Mouse (Mus musculus) limb, embryonic 14.5 days (tissue): ENCODE results near the gene Tmem108. TPM values are rescaled to one million over a fixed set of nuclear protein-coding genes. Genes with fewer than 3 reads are reported as not detected.
"Not testable (repeated sequence)": the region's sequence is repeated elsewhere in the genome, so short reads cannot be mapped to it uniquely, and the experiment has no call there.

Source experiments
- ATAC-seq: fragments of 200-750 bp; cut with Nextera tagmentation; 2 replicates; pipeline ENCODE4 v1.8.0; 2017; ENCODE audit warnings: low read depth, moderate number of reproducible peaks, moderate TSS enrichment; ENCODE audit not compliant: low FRiP score
- DNase-seq: peaks from one replicate; pipeline ENCODE4 v3.0.0-alpha.2; 2015; ENCODE audit warnings: low spot score
- H3K27ac ChIP-seq: fragments of 300-500 bp; sonication (generic); replicated peaks from 2 replicates; pipeline ENCODE4 v1.5.1; 2014; ENCODE audit warnings: low read depth, mild to moderate bottlenecking, low read length, moderate library complexity, mixed read lengths
- H3K27me3 ChIP-seq: fragments of 300-500 bp; sonication (generic); 2 replicates; pipeline ENCODE4 v1.6.1; 2014; ENCODE audit warnings: low read length, mixed read lengths; ENCODE audit not compliant: control insufficient read depth, insufficient read depth
- H3K36me3 ChIP-seq: fragments of 300-500 bp; sonication (generic); 2 replicates; pipeline ENCODE4 v1.6.1; 2014; ENCODE audit warnings: mild to moderate bottlenecking, low read length, moderate library complexity, mixed read lengths; ENCODE audit not compliant: control insufficient read depth, insufficient read depth
- H3K4me1 ChIP-seq: fragments of 300-500 bp; sonication (generic); 2 replicates; pipeline ENCODE4 v1.6.1; 2014; ENCODE audit warnings: antibody characterized with exemption, low read length, mixed read lengths; ENCODE audit not compliant: control insufficient read depth, insufficient read depth
- H3K4me2 ChIP-seq: fragments of 300-500 bp; sonication (generic); replicated peaks from 2 replicates; pipeline ENCODE4 v1.6.1; 2014; ENCODE audit warnings: low read depth, mild to moderate bottlenecking, low read length, moderate library complexity; ENCODE audit not compliant: severe bottlenecking
- H3K4me3 ChIP-seq: fragments of 300-500 bp; sonication (generic); replicated peaks from 2 replicates; pipeline ENCODE4 v1.5.1; 2014; ENCODE audit warnings: low read length
- H3K9ac ChIP-seq: fragments of 300-500 bp; sonication (generic); 2 replicates; pipeline ENCODE4 v1.6.1; 2014; ENCODE audit warnings: mild to moderate bottlenecking, low read depth, low read length, moderate library complexity; ENCODE audit not compliant: severe bottlenecking
- H3K9me3 ChIP-seq: fragments of 300-500 bp; sonication (generic); 2 replicates; pipeline ENCODE4 v1.6.1; 2016; ENCODE audit warnings: low read length; ENCODE audit not compliant: control insufficient read depth
- POLR2A ChIP-seq: fragments of 200-500 bp; IDR thresholded peaks from 2 replicates; pipeline ENCODE4 v1.8.0; 2012; ENCODE audit warnings: inconsistent platforms, mild to moderate bottlenecking, moderate library complexity, borderline replicate concordance; ENCODE audit not compliant: insufficient read depth, insufficient read length; ENCODE audit errors: extremely low read depth
- WGBS: fragments of 180-500 bp; shearing (Covaris S2); extraction: QIAGEN DNeasy Blood & Tissue Kit; methylation state at CpG from one replicate; pipeline ENCODE4 v1.1.7; 2014; 5-methylcytosine and 5-hydroxymethylcytosine counted together
- polyA plus RNA-seq, 2 experiments: library from polyadenylated mRNA; depleted of rRNA in 1 of 2; stranded (reverse) in 1 of 2; unstranded in 1 of 2; fragments of >200 nt; fragmentation: Nextera tagmentation in 1 of 2; extraction: Ambion mirVana in 1 of 2; gene quantifications; 2 replicates each; pipeline versions ENCODE4 v1.2.1 to v1.2.3; 2012 to 2014

Tmem108 gene
- polyA plus RNA-seq, 2 experiments = 8.9 to 14.8 TPM

DNA sequence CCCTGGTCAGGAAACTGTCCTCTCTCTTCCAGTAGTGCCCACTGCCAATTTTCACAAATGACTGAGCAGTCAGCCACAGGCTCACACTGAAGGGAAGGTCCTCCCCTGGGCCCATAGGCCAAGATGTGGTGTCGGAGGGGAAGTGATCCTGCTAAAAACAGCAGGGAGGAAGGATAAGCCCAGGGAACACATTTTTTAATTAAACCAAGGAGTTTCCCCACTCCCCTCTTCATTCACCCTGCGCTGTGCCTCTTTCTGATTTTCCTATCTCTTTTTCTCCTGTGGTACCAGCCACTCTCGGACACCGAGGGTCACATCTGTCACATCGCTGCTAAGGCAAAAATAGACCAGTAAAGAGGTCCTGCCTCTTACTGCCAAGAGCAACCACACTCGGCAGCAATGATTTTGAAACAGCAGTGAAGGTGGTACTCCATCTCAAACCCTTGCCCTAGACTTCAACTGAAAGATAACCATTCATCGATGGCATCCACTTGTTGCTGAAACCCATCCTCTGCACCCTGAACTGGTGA, 83.0 kb downstream of the Tmem108 start:
- 68% methylated on average over 7 of the region's 7 CpGs for WGBS
- no peak overlapping the region for H3K27ac ChIP-seq
- H3K27me3 ChIP-seq = no peaks in the 10 kb centered on the region
- H3K4me1 ChIP-seq = peaks cover 10% of the 10 kb centered on the region
- H3K4me2 ChIP-seq = no peak overlapping the region
- H3K36me3 ChIP-seq = no peaks in the 10 kb centered on the region
- DNase-seq (no peak), ATAC-seq (no peak)
- no peaks in the 10 kb centered on the region for H3K9me3 ChIP-seq
- TF ChIP-seq POLR2A = no peak
- no peak overlapping the region for H3K4me3 ChIP-seq
- no peak overlapping the region for H3K9ac ChIP-seq

DNA sequence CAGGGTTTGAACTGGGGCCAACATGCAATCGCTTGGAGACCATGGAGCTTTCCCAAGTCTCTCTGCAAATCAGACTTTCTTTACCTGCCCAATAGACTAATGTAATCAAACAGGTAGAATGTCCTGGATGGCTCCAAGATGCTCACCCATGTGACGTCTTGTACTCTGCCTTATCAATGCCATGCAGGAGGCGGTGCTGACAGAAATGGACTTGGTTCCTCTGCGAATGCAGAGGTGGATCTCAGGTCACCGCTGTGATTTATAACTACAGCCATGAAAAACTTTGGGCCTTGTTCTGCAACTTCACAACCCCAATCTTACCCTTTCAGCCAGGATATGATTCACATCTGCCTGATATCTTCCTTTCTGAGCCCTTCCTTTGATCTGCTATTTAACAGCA, 83.8 kb downstream of the Tmem108 start:
- no peaks in the 10 kb centered on the region for H3K9me3 ChIP-seq

GRCm38 (mm10) chr9:103675721-103676480, 85.7 kb downstream of the Tmem108 start:
- WGBS = 84% methylated on average over 13 of the region's 13 CpGs
- H3K36me3 ChIP-seq = no peaks in the 10 kb centered on the region
- no peak for TF ChIP-seq POLR2A
- no peak overlapping the region for H3K4me3 ChIP-seq
- H3K9ac ChIP-seq = no peak overlapping the region
- DNase-seq (no peak), ATAC-seq (no peak)
- no peak overlapping the region for H3K4me2 ChIP-seq
- no peaks in the 10 kb centered on the region for H3K9me3 ChIP-seq
- peaks cover 10% of the 10 kb centered on the region for H3K4me1 ChIP-seq
- no peaks in the 10 kb centered on the region for H3K27me3 ChIP-seq
- H3K27ac ChIP-seq = no peak overlapping the region

More for the DNA sequence above, 83.8 kb downstream of the Tmem108 start:
- ATAC-seq (no peak), DNase-seq (no peak)
- H3K4me1 ChIP-seq = peaks cover 10% of the 10 kb centered on the region
- no peaks in the 10 kb centered on the region for H3K36me3 ChIP-seq
- H3K27me3 ChIP-seq = no peaks in the 10 kb centered on the region
- no peak overlapping the region for H3K27ac ChIP-seq
- no peak overlapping the region for H3K9ac ChIP-seq
- H3K4me2 ChIP-seq = no peak overlapping the region
- TF ChIP-seq POLR2A = no peak
- WGBS = 83% methylated on average over 5 of the region's 5 CpGs
- no peak overlapping the region for H3K4me3 ChIP-seq

- no peaks in the 10 kb centered on the region for H3K27me3 ChIP-seq
- no peaks in the 10 kb centered on the region for H3K36me3 ChIP-seq
- H3K4me2 ChIP-seq = no peak overlapping the region
- DNase-seq = no peak
- H3K4me3 ChIP-seq = no peak overlapping the region
- no peak for TF ChIP-seq POLR2A
- no peak for ATAC-seq
- H3K9me3 ChIP-seq = no peaks in the 10 kb centered on the region
- no peak overlapping the region for H3K9ac ChIP-seq
- WGBS = 91% methylated on average over 4 of the region's 4 CpGs
- H3K27ac ChIP-seq = no peak overlapping the region
- no peaks in the 10 kb centered on the region for H3K4me1 ChIP-seq
These were observed 88.8 kb downstream of the Tmem108 start for GRCm38 (mm10) chr9:103672881-103673280.

GRCm38 (mm10) chr9:103670592-103671113, 91.0 kb downstream of the Tmem108 start:
- WGBS = 98% methylated on average over 8 of the region's 8 CpGs
- not testable (repeated sequence) for DNase-seq, ATAC-seq, H3K4me2 ChIP-seq, H3K27ac ChIP-seq, H3K9me3 ChIP-seq, H3K4me1 ChIP-seq, H3K27me3 ChIP-seq, H3K36me3 ChIP-seq, H3K9ac ChIP-seq, H3K4me3 ChIP-seq
